Mouse (Mus musculus) lung, embryonic 16.5 days (tissue): ENCODE data around the gene Synpo2l. TPM values are rescaled to one million over a fixed set of nuclear protein-coding genes. Genes with fewer than 3 reads are reported as not detected.

Experiments
- ATAC-seq: fragments of 200-750 bp; cut with Nextera tagmentation; 2 replicates; pipeline ENCODE4 v1.8.0; 2017; ENCODE audit warnings: low read depth, mild to moderate bottlenecking, moderate library complexity
- H3K27ac ChIP-seq: fragments of 300-500 bp; sonication (generic); 2 replicates; pipeline ENCODE4 v1.5.1; 2014; ENCODE audit warnings: mild to moderate bottlenecking, control low read depth, low read length
- H3K27me3 ChIP-seq: fragments of 300-500 bp; sonication (generic); 2 replicates; pipeline ENCODE4 v1.6.1; 2014; ENCODE audit warnings: low read depth, low read length, mixed read lengths; ENCODE audit not compliant: control insufficient read depth, insufficient read depth
- H3K36me3 ChIP-seq: fragments of 300-500 bp; sonication (generic); 2 replicates; pipeline ENCODE4 v1.6.1; 2014; ENCODE audit warnings: low read length; ENCODE audit not compliant: control insufficient read depth, insufficient read depth
- H3K4me1 ChIP-seq: fragments of 300-500 bp; sonication (generic); replicated peaks from 2 replicates; pipeline ENCODE4 v1.6.1; 2014; ENCODE audit warnings: low read length, mixed read lengths; ENCODE audit not compliant: control insufficient read depth, insufficient read depth
- H3K4me2 ChIP-seq: fragments of 300-500 bp; sonication (generic); 2 replicates; pipeline ENCODE4 v1.6.1; 2014; ENCODE audit warnings: low read depth, low read length, control low read depth
- H3K4me3 ChIP-seq: fragments of 300-500 bp; sonication (generic); 2 replicates; pipeline ENCODE4 v1.5.1; 2014; ENCODE audit warnings: mild to moderate bottlenecking, low read length, control low read depth
- H3K9ac ChIP-seq: fragments of 300-500 bp; sonication (generic); 2 replicates; pipeline ENCODE4 v1.6.1; 2014; ENCODE audit warnings: low read length, control low read depth
- H3K9me3 ChIP-seq: fragments of 300-500 bp; sonication (generic); 2 replicates; pipeline ENCODE4 v1.6.1; 2016; ENCODE audit warnings: low read length; ENCODE audit not compliant: control insufficient read depth
- WGBS: fragments of 180-500 bp; shearing (Covaris S2); extraction: QIAGEN DNeasy Blood & Tissue Kit; methylation state at CpG from one replicate; pipeline ENCODE4 v1.1.7; 2014; 5-methylcytosine and 5-hydroxymethylcytosine counted together
- polyA plus RNA-seq: library from polyadenylated mRNA; unstranded; fragments of >200 nt; fragmentation: Nextera tagmentation; extraction: Ambion mirVana; gene quantifications from 2 replicates; pipeline ENCODE4 v1.2.1, GENCODE M21; 2015

Gene Synpo2l
- polyA plus RNA-seq, 1 experiment from 2014 or later, result 6.2 TPM

DNA sequence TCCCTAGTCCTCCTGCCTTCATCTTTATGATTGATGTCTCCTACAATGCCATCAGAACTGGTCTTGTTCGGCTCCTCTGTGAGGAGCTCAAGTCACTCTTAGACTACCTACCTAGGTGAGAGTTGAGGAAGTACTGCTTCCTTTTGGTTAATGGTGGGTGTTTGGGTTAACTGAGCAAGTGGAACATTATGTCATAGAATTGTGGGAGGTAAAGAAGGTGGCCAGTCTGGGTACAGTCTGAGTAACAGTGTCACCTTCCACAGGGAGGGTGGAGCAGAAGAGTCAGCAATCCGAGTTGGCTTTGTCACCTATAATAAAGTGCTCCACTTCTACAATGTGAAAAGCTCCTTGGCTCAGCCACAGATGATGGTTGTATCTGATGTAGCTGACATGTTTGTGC, 20.9 kb upstream of the Synpo2l start:
- Histone ChIP-seq H3K4me2 (no peak overlapping the region), H3K27ac (no peak overlapping the region), H3K9ac (no peak overlapping the region), H3K4me3 (no peak overlapping the region), H3K27me3 (no peaks in the 10 kb centered on the region), H3K36me3 (peaks cover 84% of the 10 kb centered on the region), H3K9me3 (no peaks in the 10 kb centered on the region), H3K4me1 (peaks cover under 1% of the 10 kb centered on the region; the same call in 1 of the 2 replicates)
- 81% methylated on average over 2 of the region's 2 CpGs for WGBS
- ATAC-seq, result no peak

DNA sequence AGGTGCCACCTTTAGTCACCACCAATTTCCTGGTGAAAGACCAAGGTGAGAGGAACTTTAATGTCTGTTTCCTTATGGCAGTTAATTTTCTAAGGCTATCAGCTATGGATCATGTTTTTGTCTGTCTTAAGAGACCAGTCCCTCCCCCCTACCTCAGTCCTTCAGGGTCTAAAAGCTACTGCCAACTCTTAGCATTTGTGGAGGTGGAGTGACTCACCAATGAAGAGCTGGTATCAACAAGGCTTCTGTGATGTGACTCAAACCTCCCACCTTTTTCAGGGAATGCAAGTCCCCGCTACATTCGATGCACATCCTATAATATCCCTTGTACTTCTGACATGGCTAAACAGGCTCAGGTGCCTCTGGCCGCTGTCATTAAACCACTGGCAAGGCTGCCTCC, 18.4 kb upstream of the Synpo2l start:
- no peak overlapping the region for H3K4me3 ChIP-seq
- no peak overlapping the region for H3K27ac ChIP-seq
- H3K4me2 ChIP-seq, result no peak overlapping the region
- no peak overlapping the region for H3K9ac ChIP-seq
- WGBS, result 97% methylated on average over 3 of the region's 3 CpGs
- H3K9me3 ChIP-seq, result no peaks in the 10 kb centered on the region
- ATAC-seq, result no peak
- H3K36me3 ChIP-seq, result peaks cover 81% of the 10 kb centered on the region
- no peaks in the 10 kb centered on the region for H3K4me1 ChIP-seq
- H3K27me3 ChIP-seq, result no peaks in the 10 kb centered on the region

GRCm38 (mm10) chr14:20682498-20682897, 14.3 kb upstream of the Synpo2l start:
- Histone ChIP-seq H3K4me2 (no peak overlapping the region), H3K9me3 (no peaks in the 10 kb centered on the region), H3K4me3 (no peak overlapping the region), H3K36me3 (peaks cover 83% of the 10 kb centered on the region), H3K4me1 (no peaks in the 10 kb centered on the region), H3K9ac (no peak overlapping the region), H3K27ac (no peak overlapping the region), H3K27me3 (no peaks in the 10 kb centered on the region)
- WGBS, result 53% methylated on average over 3 of the region's 3 CpGs
- ATAC-seq, result peak; percentile 41; the same call in 1 of the 2 replicates

DNA sequence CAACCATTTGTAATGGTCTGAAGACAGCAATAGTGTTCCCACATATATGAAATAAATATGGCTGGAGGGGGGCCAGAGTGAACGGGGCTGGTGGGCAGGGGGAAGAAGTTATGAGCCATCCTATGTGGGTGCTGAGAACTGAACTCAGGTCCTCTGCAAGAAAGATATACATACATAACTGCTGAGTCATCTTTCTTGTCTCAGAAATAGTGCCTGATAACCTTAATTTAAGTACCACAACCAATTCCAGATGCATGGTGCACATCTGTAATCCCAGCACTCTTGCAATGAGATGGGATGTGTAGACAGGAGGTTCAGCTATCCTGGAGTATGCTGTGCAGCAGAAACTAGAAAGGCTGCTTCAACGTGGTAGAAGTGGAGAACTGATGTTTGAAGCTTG, 13.6 kb upstream of the Synpo2l start:
- Histone ChIP-seq H3K27ac (no peak overlapping the region), H3K4me2 (no peak overlapping the region), H3K9me3 (no peaks in the 10 kb centered on the region), H3K36me3 (peaks cover 81% of the 10 kb centered on the region), H3K9ac (no peak overlapping the region), H3K4me1 (no peaks in the 10 kb centered on the region), H3K4me3 (no peak overlapping the region), H3K27me3 (no peaks in the 10 kb centered on the region)
- 91% methylated on average over 2 of the region's 2 CpGs for WGBS
- no peak for ATAC-seq

DNA sequence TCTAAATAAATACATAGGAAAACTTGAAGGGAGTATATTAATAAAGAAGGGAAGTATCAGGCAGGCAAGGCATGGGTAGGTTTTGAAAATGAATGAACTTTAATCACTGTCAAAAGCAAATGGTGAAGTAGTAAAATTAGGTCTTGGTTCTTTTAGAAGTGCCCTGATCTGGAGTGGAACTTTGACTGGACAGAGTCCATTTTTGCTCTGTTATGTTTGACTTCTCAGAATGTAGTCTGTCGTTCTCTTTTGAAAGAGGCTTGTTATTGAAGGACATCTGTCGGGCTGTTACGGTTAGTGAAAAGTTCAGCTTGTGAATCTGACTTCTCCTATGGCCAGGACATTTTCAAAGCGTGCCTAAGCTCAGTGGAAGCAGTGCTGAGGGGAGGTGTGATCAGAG, 9.8 kb upstream of the Synpo2l start:
- Histone ChIP-seq H3K4me1 (peaks cover 10% of the 10 kb centered on the region), H3K9ac (no peak overlapping the region), H3K27me3 (no peaks in the 10 kb centered on the region), H3K27ac (no peak overlapping the region), H3K36me3 (peaks cover 54% of the 10 kb centered on the region), H3K4me2 (no peak overlapping the region), H3K9me3 (peaks cover 3% of the 10 kb centered on the region; the same call in 1 of the 2 replicates), H3K4me3 (no peak overlapping the region)
- 92% methylated on average over 4 of the region's 4 CpGs for WGBS
- ATAC-seq, result no peak

DNA sequence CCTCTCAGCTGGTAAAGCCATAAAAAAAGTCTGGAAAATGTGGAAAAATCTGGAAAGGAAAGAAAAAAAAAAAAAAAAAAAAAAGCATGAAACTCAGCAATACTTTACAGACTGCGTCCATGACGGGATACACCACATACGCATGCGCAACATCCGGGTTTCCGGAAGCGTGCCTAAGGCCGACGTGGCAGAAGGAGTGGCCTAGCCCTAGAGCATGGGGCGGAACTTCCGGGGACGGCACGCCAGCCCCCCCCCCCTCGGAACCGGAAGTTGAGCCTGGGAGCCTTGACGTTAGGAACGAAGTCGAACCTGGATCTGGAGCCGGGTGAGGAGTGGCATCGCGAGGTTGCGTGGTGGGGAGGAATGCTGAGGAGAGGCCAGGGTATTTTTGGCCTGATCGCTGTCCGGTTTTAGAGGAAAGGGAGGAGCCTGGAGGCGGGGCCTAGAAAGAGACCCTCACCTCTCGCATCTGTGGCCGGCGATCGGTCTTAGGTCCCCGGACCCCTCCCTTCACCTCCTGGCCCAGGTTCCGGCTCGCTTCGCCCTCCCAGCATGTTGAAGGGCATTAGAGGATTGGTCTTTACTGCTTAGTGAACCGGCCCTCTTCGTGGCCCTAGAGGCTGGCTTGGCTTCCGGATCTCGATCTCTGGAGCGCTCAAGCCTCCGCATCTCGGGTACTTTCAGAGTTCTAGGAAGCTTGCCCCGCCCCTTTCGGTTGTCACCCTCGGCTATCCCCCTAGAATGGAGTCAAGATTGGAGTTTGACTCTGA, 6.1 kb upstream of the Synpo2l start, which contains the start of gene Sec24c:
Sec24c (plus strand) TSS at position 245 of the 770 bp plus-strand sequence.
- ATAC-seq, result peak; percentile 98
- H3K4me2 ChIP-seq, result peak within 1 kb of the TSS; percentile 79
- H3K36me3 ChIP-seq, result peaks cover 30% of the 10 kb centered on the region
- under 1% methylated on average over 43 of the region's 43 CpGs for WGBS
- no peaks in the 10 kb centered on the region for H3K27me3 ChIP-seq
- peaks cover 3% of the 10 kb centered on the region; the same call in 1 of the 2 replicates for H3K9me3 ChIP-seq
- H3K4me3 ChIP-seq, result peak within 1 kb of the TSS; percentile 92
- peaks cover 10% of the 10 kb centered on the region for H3K4me1 ChIP-seq
- peak within 1 kb of the TSS; percentile 93 for H3K9ac ChIP-seq
- peak within 1 kb of the TSS; percentile 97 for H3K27ac ChIP-seq

DNA sequence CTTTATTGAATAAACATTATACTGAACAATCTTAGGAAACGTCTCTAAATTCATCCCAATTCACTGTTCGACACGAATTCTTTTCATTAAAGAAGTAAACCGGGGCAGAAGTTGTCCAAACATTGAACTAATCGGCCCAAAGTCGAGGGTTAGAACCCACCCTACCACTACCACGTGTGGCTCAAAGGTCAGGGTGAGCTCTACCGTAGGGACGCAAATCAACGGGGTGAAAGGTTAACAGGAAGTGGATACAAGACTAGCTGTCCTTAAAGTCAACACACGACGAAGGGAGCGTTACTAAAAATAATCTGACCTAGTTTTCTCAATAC, 5.5 kb upstream of the Synpo2l start:
- peak overlapping the region; percentile 62 for H3K9ac ChIP-seq
- H3K9me3 ChIP-seq, result peaks cover 3% of the 10 kb centered on the region; the same call in 1 of the 2 replicates
- peaks cover 10% of the 10 kb centered on the region for H3K4me1 ChIP-seq
- H3K4me3 ChIP-seq, result peak overlapping the region; percentile 92
- WGBS, result 7% methylated on average over 13 of the region's 13 CpGs
- H3K27ac ChIP-seq, result peak overlapping the region; percentile 97
- H3K36me3 ChIP-seq, result peaks cover 26% of the 10 kb centered on the region
- ATAC-seq, result peak; percentile 53; the same call in 1 of the 2 replicates
- H3K27me3 ChIP-seq, result no peaks in the 10 kb centered on the region
- H3K4me2 ChIP-seq, result peak overlapping the region; percentile 79

GRCm38 (mm10) chr14:20672990-20673389, 4.8 kb upstream of the Synpo2l start:
- Histone ChIP-seq H3K36me3 (peaks cover 20% of the 10 kb centered on the region), H3K27ac (no peak overlapping the region), H3K4me1 (peaks cover 10% of the 10 kb centered on the region), H3K4me2 (no peak overlapping the region), H3K4me3 (no peak overlapping the region), H3K27me3 (no peaks in the 10 kb centered on the region), H3K9me3 (peaks cover 3% of the 10 kb centered on the region; the same call in 1 of the 2 replicates), H3K9ac (no peak overlapping the region)
- ATAC-seq, result no peak
- 92% methylated on average over 2 of the region's 2 CpGs for WGBS

DNA sequence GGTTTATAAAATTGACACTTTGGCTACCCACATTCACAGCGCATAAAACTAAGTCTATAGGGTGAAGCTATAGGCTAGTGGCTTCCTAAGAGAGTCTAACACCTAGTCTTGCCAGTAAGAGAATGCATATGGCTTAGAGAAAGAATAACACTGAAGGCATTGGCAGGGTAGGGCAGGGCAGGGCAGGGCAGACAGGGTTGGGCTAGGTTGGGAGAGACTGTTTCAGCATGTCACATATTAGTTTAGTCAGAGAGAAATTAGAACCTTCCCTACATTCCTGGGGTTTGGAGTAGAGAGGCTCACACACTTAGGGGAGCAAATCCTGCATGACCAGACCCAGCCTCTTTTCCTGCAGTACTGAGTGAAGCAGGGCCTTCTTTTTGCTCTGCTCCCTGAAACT, 685 bp downstream of the Synpo2l start:
- H3K4me3 ChIP-seq, result no peak overlapping the region
- WGBS, result 65% methylated on average over 1 of the region's 1 CpGs
- ATAC-seq, result no peak

More for the DNA sequence above, 685 bp downstream of the Synpo2l start:
- Histone ChIP-seq H3K4me2 (no peak overlapping the region), H3K4me1 (no peaks in the 10 kb centered on the region), H3K27me3 (peaks cover 4% of the 10 kb centered on the region; the same call in 1 of the 2 replicates), H3K9me3 (no peaks in the 10 kb centered on the region), H3K9ac (no peak overlapping the region), H3K27ac (no peak overlapping the region), H3K36me3 (no peaks in the 10 kb centered on the region)
